Mouse (Mus musculus) T-helper 2 cell (primary cell): Measurements from ENCODE around the gene Plekhm2.

Experiments used
- in situ Hi-C: fragments of 300-600 bp; cut with MboI, MseI; formaldehyde crosslinking; loops from one replicate; pipeline ENCODE4 v1.15.1; 2025; ENCODE audit warnings: high pct_unique_total_duplicates

The Plekhm2 gene

GRCm38 (mm10) chr4:141660884-141661283 is 3.8 kb downstream of the Plekhm2 start:
- in situ Hi-C loops, result no loop called here

- in situ Hi-C loops, result no loop called here
Observed at GRCm38 (mm10) chr4:141659739-141660138, 5.0 kb downstream of the Plekhm2 start.

- in situ Hi-C loops, result no loop called here
Observed at GRCm38 (mm10) chr4:141658846-141659484, 5.7 kb downstream of the Plekhm2 start.

GRCm38 (mm10) chr4:141656932-141657331 is 7.8 kb downstream of the Plekhm2 start:
- in situ Hi-C loops, result no loop called here

- in situ Hi-C loops, result no loop called here
Observed at GRCm38 (mm10) chr4:141655908-141656608, 8.6 kb downstream of the Plekhm2 start.

- in situ Hi-C loops, result no loop called here
Observed at GRCm38 (mm10) chr4:141654509-141654908, 10.2 kb downstream of the Plekhm2 start.

GRCm38 (mm10) chr4:141653813-141654212 is 10.9 kb downstream of the Plekhm2 start:
- in situ Hi-C loops, result no loop called here

GRCm38 (mm10) chr4:141653044-141653443 is 11.7 kb downstream of the Plekhm2 start:
- in situ Hi-C loops, result no loop called here

GRCm38 (mm10) chr4:141651944-141652343 is 12.8 kb downstream of the Plekhm2 start:
- in situ Hi-C loops, result no loop called here

- in situ Hi-C loops, result no loop called here
Observed at GRCm38 (mm10) chr4:141651286-141651685, 13.4 kb downstream of the Plekhm2 start.

- in situ Hi-C loops, result no loop called here
Observed at GRCm38 (mm10) chr4:141649244-141649643, 15.5 kb downstream of the Plekhm2 start.

GRCm38 (mm10) chr4:141648262-141648661 is 16.4 kb downstream of the Plekhm2 start:
- in situ Hi-C loops, result no loop called here

- in situ Hi-C loops, result no loop called here
Observed at GRCm38 (mm10) chr4:141647187-141647586, 17.5 kb downstream of the Plekhm2 start.

GRCm38 (mm10) chr4:141645988-141646387 is 18.7 kb downstream of the Plekhm2 start:
- in situ Hi-C loops, result no loop called here

GRCm38 (mm10) chr4:141643118-141643855 is 21.4 kb downstream of the Plekhm2 start:
- in situ Hi-C loops, result no loop called here

- in situ Hi-C loops, result no loop called here
Observed at GRCm38 (mm10) chr4:141641961-141642811, 22.5 kb downstream of the Plekhm2 start.

- in situ Hi-C loops, result no loop called here
Observed at GRCm38 (mm10) chr4:141641353-141641771, 23.3 kb downstream of the Plekhm2 start.

- in situ Hi-C loops, result loop anchor here (10.0 kb wide), 1 partner anchor 1405 kb away; no protein-coding TSS in a partner anchor
Observed at GRCm38 (mm10) chr4:141639474-141639873, 25.2 kb downstream of the Plekhm2 start.

GRCm38 (mm10) chr4:141636693-141637092 is 28.0 kb downstream of the Plekhm2 start:
- in situ Hi-C loops, result loop anchor here (10.0 kb wide), 1 partner anchor 1408 kb away; no protein-coding TSS in a partner anchor

GRCm38 (mm10) chr4:141635991-141636390 is 28.7 kb downstream of the Plekhm2 start:
- in situ Hi-C loops, result loop anchor here (10.0 kb wide), 1 partner anchor 1409 kb away; no protein-coding TSS in a partner anchor
